Mouse (Mus musculus) liver, adult (tissue): ENCODE results near the gene Rsph4a.
A peak's percentile ranks its signal among the peaks of the same experiment; 100 is the strongest.

Experiments
- GATA4 ChIP-seq: IDR thresholded peaks from 2 replicates; pipeline ENCODE4 v1.6.1; 2014; ENCODE audit warnings: mild to moderate bottlenecking, low read length; ENCODE audit not compliant: insufficient replicate concordance

Gene Rsph4a

GRCm38 (mm10) chr10:33904530-33905481, at the start of gene Rsph4a:
Rsph4a (plus strand) TSS chr10:33905111.
- no peak for TF ChIP-seq GATA4

DNA sequence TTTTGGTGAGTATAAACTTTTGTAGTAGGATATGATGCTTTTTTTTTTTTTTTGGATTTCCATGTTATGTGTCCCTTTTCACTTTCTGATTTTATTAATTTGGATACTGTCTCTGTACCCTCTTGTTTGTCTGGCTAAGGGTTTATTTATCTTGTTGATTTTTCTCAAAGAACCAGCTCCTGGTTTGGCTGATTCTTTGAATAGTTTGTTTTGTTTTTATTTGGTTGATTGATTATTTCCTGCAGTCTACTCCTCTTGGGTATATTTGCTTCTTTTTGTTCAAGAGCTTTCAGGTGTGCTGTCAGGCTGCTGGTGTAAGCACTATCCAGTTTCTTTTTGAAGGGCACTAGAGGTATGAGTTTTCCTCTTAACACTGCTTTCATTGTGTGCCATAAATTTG, 47.5 kb upstream of the Rsph4a start, which contains the start of gene Sult3a1:
Sult3a1 (plus strand) TSS at position 301 of the 400 bp plus-strand sequence.
- no peak for TF ChIP-seq GATA4

DNA sequence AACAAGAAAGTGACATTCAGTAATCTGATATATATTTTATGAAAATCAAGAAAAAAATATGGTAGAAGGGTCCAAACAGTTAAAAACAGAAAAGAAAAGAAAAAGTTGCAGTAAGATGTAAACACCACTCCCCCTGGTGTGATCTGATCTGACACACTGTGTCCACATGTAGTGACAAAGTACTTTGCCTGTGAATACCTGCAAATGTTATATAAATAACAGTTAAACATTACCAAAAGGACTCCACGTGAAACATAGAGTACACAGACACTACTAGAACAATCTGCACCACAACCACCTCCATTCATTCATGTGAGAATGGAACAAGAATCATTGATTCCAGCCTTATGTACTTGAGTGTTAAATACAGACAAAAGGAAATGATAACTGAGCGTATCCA, 38.9 kb upstream of the Rsph4a start:
- no peak for TF ChIP-seq GATA4

- TF ChIP-seq GATA4: no peak
Measured at GRCm38 (mm10) chr10:33870441-33870840, 34.5 kb upstream of the Rsph4a start.

- no peak for TF ChIP-seq GATA4
Measured at GRCm38 (mm10) chr10:33872672-33873398, 32.1 kb upstream of the Rsph4a start.

- TF ChIP-seq GATA4: peak; percentile 75; the same call in 1 of the 2 replicates
Measured at GRCm38 (mm10) chr10:33901520-33901919, 3.4 kb upstream of the Rsph4a start.

DNA sequence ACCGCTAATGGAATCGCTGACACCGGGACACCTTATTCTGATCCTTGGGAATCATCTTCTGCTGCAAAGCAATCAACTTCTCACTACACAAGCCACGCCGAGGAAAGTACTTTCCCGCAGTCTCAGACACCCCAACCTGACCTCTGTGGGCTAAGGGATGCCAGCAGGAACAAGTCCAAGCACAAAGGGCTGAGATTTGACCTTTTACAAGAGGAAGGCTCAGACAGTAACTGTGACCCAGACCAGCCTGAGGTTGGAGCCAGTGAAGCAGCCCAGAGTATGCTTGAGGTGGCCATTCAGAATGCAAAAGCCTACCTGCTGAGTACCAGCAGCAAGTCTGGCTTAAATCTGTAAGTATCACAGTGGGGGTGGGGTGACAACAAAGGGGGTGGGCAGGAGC, 578 bp downstream of the Rsph4a start:
- TF ChIP-seq GATA4: no peak

DNA sequence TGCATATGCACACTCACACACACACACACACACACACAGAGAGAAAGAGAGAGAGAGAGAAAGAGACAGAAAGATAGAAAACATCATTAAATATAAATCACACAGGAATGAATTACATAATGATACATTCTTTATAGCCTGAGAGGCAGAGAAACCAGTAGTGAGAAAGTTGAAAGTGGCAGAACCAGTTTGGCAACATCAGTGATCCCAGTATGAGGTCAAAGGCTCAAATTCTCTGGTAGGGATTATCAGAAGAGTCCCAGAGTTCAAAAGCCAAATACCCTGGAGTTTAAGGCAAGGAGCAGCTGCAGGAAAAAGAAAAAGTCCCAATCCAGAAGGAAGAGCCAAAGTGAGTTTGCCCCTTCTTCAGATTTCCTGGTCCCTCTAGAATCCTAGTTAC, 35.8 kb downstream of the Rsph4a start:
- no peak for TF ChIP-seq GATA4

DNA sequence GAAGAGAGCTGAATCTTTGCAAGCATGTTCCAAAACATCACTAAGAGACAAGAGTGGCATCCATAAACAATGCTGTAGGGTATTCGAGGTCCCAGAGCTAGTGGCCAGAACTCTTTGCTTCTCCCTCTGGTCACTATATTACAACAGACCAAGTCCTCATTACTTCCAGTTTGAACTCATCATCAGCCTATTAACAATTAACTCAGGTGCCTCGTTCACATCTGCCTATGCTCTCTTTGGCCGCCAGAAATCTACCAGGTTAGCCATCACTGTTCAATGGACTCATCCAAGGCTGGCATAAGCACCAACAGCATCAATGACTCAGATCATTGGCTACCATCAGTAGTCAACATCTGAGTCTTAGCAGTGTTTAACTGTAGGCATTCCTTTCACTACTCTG, 40.5 kb downstream of the Rsph4a start:
- no peak for TF ChIP-seq GATA4

- TF ChIP-seq GATA4: no peak
Measured at GRCm38 (mm10) chr10:33946336-33946735, 41.4 kb downstream of the Rsph4a start.

- no peak; the same call in 1 of the 2 replicates for TF ChIP-seq GATA4
Measured at GRCm38 (mm10) chr10:33950803-33951583, 46.1 kb downstream of the Rsph4a start, which contains the start of gene Zup1. Zup1 (minus strand) TSS chr10:33951269.

- no peak for TF ChIP-seq GATA4
Measured at GRCm38 (mm10) chr10:33952509-33952908, 47.6 kb downstream of the Rsph4a start.
